Mouse (Mus musculus): ENCODE measurements at regions not wholly inside any gene's neighbourhood (a gene's known extent, or its start where the extent isn't known, plus 50 kb on each side); places are given as distances from the start of the nearest gene placed in this dataset.

DNA sequence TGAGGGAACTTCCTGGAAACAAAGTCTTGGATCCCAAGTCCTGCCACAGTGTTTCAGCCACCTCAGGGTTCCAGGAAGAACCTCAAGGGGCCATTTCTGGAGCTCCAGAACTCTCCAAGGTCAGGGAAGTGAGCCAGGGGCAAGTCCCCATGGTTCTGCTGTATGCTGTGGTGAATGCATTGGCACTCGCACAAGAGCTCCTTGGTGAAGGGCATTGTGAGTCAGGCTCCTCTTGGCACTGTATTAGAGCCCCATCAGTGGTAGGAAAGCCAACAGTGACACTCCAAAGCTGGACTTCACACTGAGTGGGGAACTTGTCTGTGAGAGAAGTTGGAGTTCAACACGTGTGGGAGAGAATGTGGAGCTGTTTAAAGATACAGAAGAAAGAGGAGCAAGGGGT is 486.0 kb downstream of the Ajap1 start:
- H3K4me1 ChIP-seq (ENCODE audit: control insufficient read depth, insufficient read depth, low read length), result no peaks in the 10 kb centered on the region
- H3K4me3 ChIP-seq (replicated peaks; ENCODE audit: control insufficient read depth, low read depth, low read length), result no peak overlapping the region
- WGBS, result 65% methylated on average over 2 of the region's 2 CpGs
- no peak for TF ChIP-seq POLR2A (IDR thresholded peaks at IDR 0.05; ENCODE audit: borderline replicate concordance, control insufficient read depth, low read depth, low read length)
- no peak for TF ChIP-seq CTCF (IDR thresholded peaks at IDR 0.05; ENCODE audit: control insufficient read depth, insufficient read depth, low read length)
- H3K27ac ChIP-seq (ENCODE audit: control insufficient read depth, insufficient read depth, low read depth, low read length, poor library complexity), result no peak overlapping the region

GRCm38 (mm10) chr4:152995052-152995595 is 487.5 kb downstream of the Ajap1 start:
- 63% methylated on average over 5 of the region's 5 CpGs for WGBS
- TF ChIP-seq CTCF (IDR thresholded peaks at IDR 0.05; ENCODE audit: control insufficient read depth, insufficient read depth, low read length) (no peak), POLR2A (IDR thresholded peaks at IDR 0.05; ENCODE audit: borderline replicate concordance, control insufficient read depth, low read depth, low read length) (no peak)

DNA sequence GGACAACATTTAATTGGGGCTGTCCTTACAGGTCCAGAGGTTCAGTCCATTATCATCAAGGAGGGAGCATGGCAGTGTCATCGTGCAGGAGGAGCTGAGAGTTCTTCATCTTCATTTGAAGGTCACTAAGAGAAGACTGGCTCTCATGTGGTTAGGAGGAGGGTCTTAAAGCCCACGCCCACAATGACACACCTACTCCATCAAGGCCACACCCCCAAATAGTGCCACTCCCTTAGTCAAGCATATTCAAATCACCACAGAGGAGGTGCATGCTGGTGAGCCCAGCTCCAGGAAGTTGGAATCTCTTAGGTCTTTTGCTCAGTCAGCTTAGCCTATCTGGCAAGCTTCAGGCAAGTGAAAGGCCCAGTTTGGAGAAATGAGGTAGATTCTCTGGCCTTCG is 488.4 kb downstream of the Ajap1 start:
- H3K4me1 ChIP-seq (ENCODE audit: control insufficient read depth, insufficient read depth, low read length), result no peaks in the 10 kb centered on the region
- no peak overlapping the region for H3K4me3 ChIP-seq (replicated peaks; ENCODE audit: control insufficient read depth, low read depth, low read length)
- 61% methylated on average over 3 of the region's 3 CpGs for WGBS
- TF ChIP-seq CTCF (IDR thresholded peaks at IDR 0.05; ENCODE audit: control insufficient read depth, insufficient read depth, low read length), result no peak
- TF ChIP-seq POLR2A (IDR thresholded peaks at IDR 0.05; ENCODE audit: borderline replicate concordance, control insufficient read depth, low read depth, low read length), result no peak
- H3K27ac ChIP-seq (ENCODE audit: control insufficient read depth, insufficient read depth, low read depth, low read length, poor library complexity), result no peak overlapping the region

More at GRCm38 (mm10) chr4:152995052-152995595, 487.5 kb downstream of the Ajap1 start:
- no peak overlapping the region for H3K4me3 ChIP-seq (replicated peaks; ENCODE audit: control insufficient read depth, low read depth, low read length)
- H3K27ac ChIP-seq (ENCODE audit: control insufficient read depth, insufficient read depth, low read depth, low read length, poor library complexity), result no peak overlapping the region
- H3K4me1 ChIP-seq (ENCODE audit: control insufficient read depth, insufficient read depth, low read length), result no peaks in the 10 kb centered on the region

GRCm38 (mm10) chr4:152990266-152990665 is 492.3 kb downstream of the Ajap1 start:
- WGBS, result 76% methylated on average over 5 of the region's 5 CpGs
- TF ChIP-seq POLR2A (IDR thresholded peaks at IDR 0.05; ENCODE audit: borderline replicate concordance, control insufficient read depth, low read depth, low read length) (no peak), CTCF (IDR thresholded peaks at IDR 0.05; ENCODE audit: control insufficient read depth, insufficient read depth, low read length) (no peak)
- no peaks in the 10 kb centered on the region for H3K4me1 ChIP-seq (ENCODE audit: control insufficient read depth, insufficient read depth, low read length)
- H3K4me3 ChIP-seq (replicated peaks; ENCODE audit: control insufficient read depth, low read depth, low read length), result no peak overlapping the region
- no peak overlapping the region for H3K27ac ChIP-seq (ENCODE audit: control insufficient read depth, insufficient read depth, low read depth, low read length, poor library complexity)

- 67% methylated on average over 4 of the region's 4 CpGs for WGBS
- Histone ChIP-seq H3K27ac (ENCODE audit: control insufficient read depth, insufficient read depth, low read depth, low read length, poor library complexity) (no peak overlapping the region), H3K4me1 (ENCODE audit: control insufficient read depth, insufficient read depth, low read length) (no peaks in the 10 kb centered on the region), H3K4me3 (replicated peaks; ENCODE audit: control insufficient read depth, low read depth, low read length) (no peak overlapping the region)
- no peak for TF ChIP-seq POLR2A (IDR thresholded peaks at IDR 0.05; ENCODE audit: borderline replicate concordance, control insufficient read depth, low read depth, low read length)
- no peak for TF ChIP-seq CTCF (IDR thresholded peaks at IDR 0.05; ENCODE audit: control insufficient read depth, insufficient read depth, low read length)
These were observed 494.9 kb downstream of the Ajap1 start for GRCm38 (mm10) chr4:152987726-152988125.

GRCm38 (mm10) chr4:152975012-152975675 is 497.5 kb upstream of the Kcnab2 start:
- 75% methylated on average over 8 of the region's 8 CpGs for WGBS
- TF ChIP-seq POLR2A (IDR thresholded peaks at IDR 0.05; ENCODE audit: borderline replicate concordance, control insufficient read depth, low read depth, low read length) (no peak), CTCF (IDR thresholded peaks at IDR 0.05; ENCODE audit: control insufficient read depth, insufficient read depth, low read length) (no peak)
- H3K27ac ChIP-seq (ENCODE audit: control insufficient read depth, insufficient read depth, low read depth, low read length, poor library complexity), result no peak overlapping the region
- H3K4me1 ChIP-seq (ENCODE audit: control insufficient read depth, insufficient read depth, low read length), result no peaks in the 10 kb centered on the region
- H3K4me3 ChIP-seq (replicated peaks; ENCODE audit: control insufficient read depth, low read depth, low read length), result no peak overlapping the region

DNA sequence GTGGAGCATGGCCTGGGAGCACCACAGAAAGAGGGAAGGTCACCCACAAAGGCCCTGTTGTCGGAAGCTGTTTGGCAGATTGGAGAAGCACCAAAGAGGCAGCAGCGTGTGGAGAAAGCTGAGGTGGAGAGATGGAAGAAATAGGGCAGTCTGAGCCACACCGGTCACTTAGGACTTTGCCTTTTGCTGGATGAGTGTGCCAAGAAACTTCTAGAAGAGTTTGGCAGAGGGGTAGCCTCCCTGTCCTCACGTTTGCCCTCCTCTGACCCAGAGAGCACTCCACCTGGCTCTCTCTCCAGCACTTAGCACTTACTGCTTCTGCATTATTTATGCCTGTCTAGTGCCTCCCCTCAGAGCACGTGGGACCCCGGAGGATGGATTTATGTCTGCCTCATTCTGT is 485.3 kb upstream of the Kcnab2 start:
- no peak overlapping the region for H3K4me3 ChIP-seq (replicated peaks; ENCODE audit: control insufficient read depth, low read depth, low read length)
- TF ChIP-seq CTCF (IDR thresholded peaks at IDR 0.05; ENCODE audit: control insufficient read depth, insufficient read depth, low read length) (no peak), POLR2A (IDR thresholded peaks at IDR 0.05; ENCODE audit: borderline replicate concordance, control insufficient read depth, low read depth, low read length) (no peak)
- 73% methylated on average over 6 of the region's 6 CpGs for WGBS
- no peaks in the 10 kb centered on the region; the same call in 1 of the 2 replicates for H3K4me1 ChIP-seq (ENCODE audit: control insufficient read depth, insufficient read depth, low read length)
- H3K27ac ChIP-seq (ENCODE audit: control insufficient read depth, insufficient read depth, low read depth, low read length, poor library complexity), result no peak overlapping the region

- Histone ChIP-seq H3K4me1 (ENCODE audit: control insufficient read depth, insufficient read depth, low read length) (no peaks in the 10 kb centered on the region; the same call in 1 of the 2 replicates), H3K4me3 (replicated peaks; ENCODE audit: control insufficient read depth, low read depth, low read length) (no peak overlapping the region), H3K27ac (ENCODE audit: control insufficient read depth, insufficient read depth, low read depth, low read length, poor library complexity) (no peak overlapping the region)
- no peak for TF ChIP-seq CTCF (IDR thresholded peaks at IDR 0.05; ENCODE audit: control insufficient read depth, insufficient read depth, low read length)
- no peak for TF ChIP-seq POLR2A (IDR thresholded peaks at IDR 0.05; ENCODE audit: borderline replicate concordance, control insufficient read depth, low read depth, low read length)
These were observed 484.5 kb upstream of the Kcnab2 start for GRCm38 (mm10) chr4:152962165-152962564.
